Mouse (Mus musculus) layer of hippocampus, adult 2 months (tissue): ENCODE results near the gene Atg4c. TPM values are rescaled to one million over a fixed set of nuclear protein-coding genes. Genes with fewer than 3 reads are reported as not detected.

Source experiments
- DNase-seq, 2 experiments: peaks; one replicate each; pipeline ENCODE4 v3.0.0; 2022; ENCODE audit warnings: low spot score in 2 of 2
- H3K27ac ChIP-seq: fragments of 200-600 bp; 2 replicates; pipeline ENCODE4 v1.8.1; 2022
- H3K4me3 ChIP-seq: fragments of 200-600 bp; 2 replicates; pipeline ENCODE4 v1.8.1; 2022; ENCODE audit warnings: mild to moderate bottlenecking
- CTCF ChIP-seq: fragments of 200-600 bp; conservative IDR thresholded peaks from 2 replicates; pipeline ENCODE4 v1.8.1; 2022; ENCODE audit warnings: antibody characterized with exemption, mild to moderate bottlenecking, moderate library complexity
- total RNA-seq, 2 experiments: library from RNA; stranded (reverse); gene quantifications; 2 replicates each; pipeline ENCODE4 v1.2.3; 2021

The Atg4c gene
- total RNA-seq, 2 experiments from 2014 or later = 37.7 to 39.7 TPM

DNA sequence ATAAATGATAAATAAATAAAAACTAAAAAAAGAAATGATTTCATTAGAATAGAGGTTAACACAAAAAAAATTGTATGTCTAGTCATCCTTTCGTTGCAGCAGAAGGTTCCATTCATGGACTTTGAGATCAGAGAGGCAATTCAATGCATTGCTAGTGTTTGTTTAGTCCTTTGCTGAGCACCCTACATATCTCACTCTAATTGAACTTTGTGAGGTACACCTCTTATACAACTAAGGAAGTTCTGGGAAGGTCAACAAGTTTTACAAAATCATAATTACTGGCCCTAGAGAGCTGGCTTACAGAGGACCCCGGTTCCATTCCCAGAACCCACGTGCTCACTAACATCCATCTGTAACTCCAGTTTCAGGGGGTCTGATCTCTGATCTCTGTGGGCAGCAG, 55.6 kb downstream of the Atg4c start:
- DNase-seq = no peak
- Histone ChIP-seq H3K4me3 (no peak overlapping the region), H3K27ac (no peak overlapping the region)
- TF ChIP-seq CTCF = no peak

DNA sequence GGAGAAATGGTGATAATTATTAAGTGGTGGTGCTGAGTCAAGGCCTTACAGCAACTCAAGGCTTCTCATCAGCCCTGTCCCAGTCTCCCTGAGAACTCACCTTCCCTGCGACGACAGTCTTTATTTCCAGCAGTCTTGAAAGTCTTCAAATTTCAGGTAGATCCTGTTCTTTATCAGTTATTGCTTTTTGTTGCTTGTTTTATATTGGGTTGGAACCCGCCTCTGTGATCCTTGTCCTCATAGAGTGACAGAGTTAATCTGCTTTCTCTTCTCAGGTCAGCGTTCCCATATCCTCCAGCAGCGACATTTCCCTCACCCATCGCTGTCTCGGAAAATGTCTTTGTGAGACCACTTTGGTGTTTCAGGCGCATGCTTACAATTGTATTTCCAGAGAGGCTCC, 56.1 kb downstream of the Atg4c start:
- no peak for DNase-seq

DNA sequence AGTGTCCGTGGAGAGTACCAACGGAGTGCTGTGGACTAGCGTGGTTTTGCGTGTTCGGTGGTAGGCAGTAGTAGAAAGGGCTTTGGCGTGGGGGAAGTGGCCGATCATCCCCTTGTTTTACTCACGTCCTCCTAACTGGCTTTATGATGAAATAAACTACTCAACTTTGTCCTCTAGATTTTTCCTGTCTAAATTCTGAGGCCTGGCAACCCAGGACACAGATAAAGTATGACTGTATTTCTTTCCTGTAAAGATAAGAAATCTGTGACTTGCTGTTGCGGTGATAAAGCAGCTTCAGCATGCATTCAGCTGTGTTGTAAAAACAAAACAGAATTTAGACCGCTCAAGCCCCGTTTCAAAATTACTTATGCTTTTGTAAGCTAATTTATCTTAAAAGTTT, 59.2 kb downstream of the Atg4c start:
- H3K4me3 ChIP-seq = no peak overlapping the region
- no peak for TF ChIP-seq CTCF
- no peak overlapping the region for H3K27ac ChIP-seq
- no peak for DNase-seq

More for the DNA sequence above, 56.1 kb downstream of the Atg4c start:
- Histone ChIP-seq H3K4me3 (no peak overlapping the region), H3K27ac (no peak overlapping the region)
- TF ChIP-seq CTCF = no peak

DNA sequence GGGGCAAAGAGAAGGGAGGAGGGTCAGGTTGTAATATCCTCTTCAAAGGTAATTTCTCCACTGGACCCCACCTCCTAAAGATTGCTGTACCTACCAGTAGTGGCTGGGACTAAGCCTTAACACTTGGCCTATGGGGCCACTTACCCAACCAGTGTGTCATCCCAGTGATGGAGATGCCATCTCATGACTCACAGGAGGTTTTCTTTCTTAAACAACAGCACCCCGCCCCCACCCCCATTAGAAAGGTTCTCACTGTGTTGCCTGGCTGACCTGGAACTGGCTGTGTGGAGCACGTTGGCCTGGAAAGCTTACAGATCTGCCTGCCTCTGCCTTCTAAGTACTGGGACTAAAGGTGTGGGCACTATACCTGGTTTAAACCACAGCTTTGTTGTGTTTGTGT, 69.5 kb downstream of the Atg4c start:
- TF ChIP-seq CTCF = no peak
- H3K27ac ChIP-seq = no peak overlapping the region
- no peak overlapping the region for H3K4me3 ChIP-seq
- no peak for DNase-seq

DNA sequence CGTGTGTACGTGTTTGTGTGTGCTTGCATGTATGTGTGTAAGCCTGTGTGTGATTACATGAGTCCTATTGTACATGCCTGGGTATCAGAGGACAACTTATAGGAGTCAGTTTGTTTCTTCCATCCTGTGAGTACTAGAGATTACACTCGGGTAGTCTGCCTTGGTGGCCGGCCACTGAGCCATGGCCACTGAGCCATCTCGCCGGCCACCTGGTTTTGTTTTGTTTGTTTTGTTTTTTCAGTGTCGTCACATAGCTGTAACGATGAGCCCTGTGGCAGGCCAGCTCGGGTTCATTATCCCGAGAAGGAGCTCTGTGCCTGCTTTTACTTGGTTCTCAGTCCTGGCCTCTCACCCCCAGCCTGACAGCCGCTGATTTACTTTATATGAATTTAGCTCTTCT, 69.9 kb downstream of the Atg4c start:
- no peak for DNase-seq
- no peak for TF ChIP-seq CTCF
- no peak overlapping the region for H3K4me3 ChIP-seq
- no peak overlapping the region for H3K27ac ChIP-seq

DNA sequence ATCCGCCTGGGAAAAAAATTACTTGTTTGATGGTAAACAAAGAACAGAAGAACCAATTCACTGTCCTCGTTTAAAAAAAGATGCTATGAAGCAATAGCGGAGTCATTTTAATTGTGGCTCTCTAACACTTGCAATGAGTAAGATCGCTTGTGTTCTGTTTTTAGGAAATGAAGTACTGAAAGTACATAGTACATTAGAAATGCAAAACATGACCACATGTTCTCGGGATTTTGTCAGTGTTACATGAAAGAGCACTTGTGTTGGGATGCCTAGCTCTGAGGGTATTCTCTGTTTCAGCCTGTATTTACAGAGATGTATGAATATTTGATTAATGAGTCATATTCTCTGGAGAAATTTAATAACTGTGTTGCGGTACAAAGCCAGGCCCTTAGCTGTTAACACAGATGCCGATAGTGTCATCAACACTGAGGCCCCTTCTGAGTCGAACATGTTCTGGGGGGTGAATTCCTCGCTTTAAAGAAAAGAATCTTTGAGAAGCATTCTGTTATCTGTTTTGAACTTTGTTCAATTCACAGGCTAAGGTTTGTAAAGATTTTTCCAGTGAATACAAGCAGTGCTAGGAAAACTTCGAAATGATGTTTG, 73.2 kb downstream of the Atg4c start:
- peak in 1 of 2 experiments; percentile 4 for DNase-seq
- peak overlapping the region; percentile 28; the same call in 1 of the 2 replicates for H3K27ac ChIP-seq
- TF ChIP-seq CTCF = no peak
- H3K4me3 ChIP-seq = no peak overlapping the region

DNA sequence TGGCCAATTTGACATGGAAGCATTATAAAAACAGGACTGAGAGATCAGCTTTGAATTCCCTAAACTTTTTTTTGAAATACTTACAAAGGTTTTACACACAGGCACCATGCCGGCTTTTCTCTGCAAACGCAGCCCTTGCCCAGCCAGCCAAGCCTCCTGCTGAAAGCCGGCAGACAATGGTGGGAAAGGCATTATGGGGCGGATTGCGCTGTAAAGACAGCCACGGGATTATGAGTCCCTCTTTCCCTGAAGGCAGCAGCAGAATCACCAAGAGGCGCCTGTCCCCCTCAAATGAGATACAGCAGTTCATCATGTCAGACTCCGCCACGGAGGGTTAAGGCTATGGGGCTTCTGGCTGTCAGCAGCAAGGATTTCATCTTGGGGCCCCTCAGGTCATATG, 79.1 kb downstream of the Atg4c start:
- Histone ChIP-seq H3K27ac (no peak overlapping the region), H3K4me3 (peak overlapping the region; percentile 27; the same call in 1 of the 2 replicates)
- no peak for DNase-seq
- no peak for TF ChIP-seq CTCF

DNA sequence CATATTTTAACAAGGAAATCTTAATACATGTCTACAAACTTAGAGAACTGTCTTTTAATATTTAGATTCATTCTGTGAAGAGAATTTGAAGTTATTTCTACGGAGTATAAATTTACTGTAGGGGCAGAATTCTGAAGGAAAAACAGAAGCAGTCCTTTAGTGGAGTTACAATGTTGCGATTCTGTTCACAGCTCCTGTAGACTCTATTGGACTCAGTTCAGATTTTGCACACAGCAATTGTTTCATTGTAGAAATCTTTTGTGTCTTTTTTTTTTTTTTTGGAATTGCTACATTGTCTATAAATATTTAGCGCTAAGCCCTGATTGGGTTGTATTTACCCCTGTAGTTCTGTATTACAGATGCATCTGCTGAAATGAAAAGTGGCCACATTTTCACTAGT, 79.7 kb downstream of the Atg4c start:
- TF ChIP-seq CTCF = no peak
- Histone ChIP-seq H3K4me3 (no peak overlapping the region), H3K27ac (0 out of 2 replicates have a peak overlapping the region, but pooled peaks have one; percentile 16)
- DNase-seq = no peak

DNA sequence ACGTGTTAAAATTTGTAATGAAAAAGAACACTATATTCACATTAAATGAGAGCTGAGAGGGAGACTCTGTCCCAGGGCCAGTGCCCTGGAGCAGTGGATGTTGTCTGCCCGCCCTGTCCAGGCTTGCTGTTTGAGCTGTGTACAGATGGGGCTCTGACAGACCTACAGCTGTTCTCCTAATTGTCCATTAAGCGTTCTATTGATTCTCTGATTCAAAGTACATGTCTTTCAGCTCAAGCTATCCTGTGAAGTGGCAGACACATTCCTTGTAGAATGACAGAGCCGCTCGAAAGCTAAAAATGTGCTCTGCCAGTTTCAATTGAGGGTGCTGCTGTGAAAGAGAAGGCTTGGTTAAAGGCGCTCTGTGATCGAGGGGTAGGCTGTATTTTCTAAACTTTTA, 80.2 kb downstream of the Atg4c start:
- no peak overlapping the region for H3K4me3 ChIP-seq
- H3K27ac ChIP-seq = 0 out of 2 replicates have a peak overlapping the region, but pooled peaks have one; percentile 16
- DNase-seq = no peak
- no peak for TF ChIP-seq CTCF

DNA sequence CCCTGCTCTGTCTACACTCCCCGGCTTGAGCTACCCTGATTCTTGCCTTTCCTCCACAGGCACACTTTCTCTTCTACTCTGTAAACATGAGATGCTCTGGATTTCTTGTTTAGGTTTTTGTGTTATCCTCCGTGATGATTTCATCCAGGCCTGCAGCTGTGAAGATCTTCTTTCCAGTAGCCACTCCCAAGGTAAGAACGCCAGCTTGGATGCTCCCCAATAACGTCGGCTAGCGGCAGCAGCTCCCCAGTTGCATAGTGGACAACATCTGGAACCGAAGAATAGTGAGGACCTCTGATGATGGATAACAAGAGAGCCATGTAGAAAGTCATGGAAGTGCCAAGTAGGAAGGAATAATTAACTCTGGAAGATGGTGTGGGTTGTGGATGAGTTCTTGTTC, 85.1 kb downstream of the Atg4c start:
- DNase-seq = no peak
- H3K4me3 ChIP-seq = no peak overlapping the region
- no peak for TF ChIP-seq CTCF
- H3K27ac ChIP-seq = no peak overlapping the region

DNA sequence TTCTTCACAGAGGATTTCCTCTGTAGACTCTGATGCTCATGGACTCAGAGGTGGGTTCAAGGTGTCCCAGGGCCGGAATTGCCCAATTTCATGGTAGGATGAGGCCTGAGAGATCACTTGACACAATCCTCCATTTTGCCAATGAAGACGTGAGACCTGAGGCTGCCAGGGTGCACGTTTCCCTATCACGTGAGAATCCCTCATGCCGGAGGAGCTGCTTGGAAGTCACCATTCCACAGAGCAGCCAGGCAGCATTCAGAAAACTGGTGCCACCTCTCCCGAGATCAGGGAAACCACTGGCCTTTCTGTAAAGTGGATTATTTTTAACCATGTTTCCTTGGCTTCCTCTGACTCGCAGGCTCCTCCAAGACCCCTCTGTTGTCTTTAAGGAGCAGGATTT, 88.0 kb downstream of the Atg4c start:
- DNase-seq = no peak

DNA sequence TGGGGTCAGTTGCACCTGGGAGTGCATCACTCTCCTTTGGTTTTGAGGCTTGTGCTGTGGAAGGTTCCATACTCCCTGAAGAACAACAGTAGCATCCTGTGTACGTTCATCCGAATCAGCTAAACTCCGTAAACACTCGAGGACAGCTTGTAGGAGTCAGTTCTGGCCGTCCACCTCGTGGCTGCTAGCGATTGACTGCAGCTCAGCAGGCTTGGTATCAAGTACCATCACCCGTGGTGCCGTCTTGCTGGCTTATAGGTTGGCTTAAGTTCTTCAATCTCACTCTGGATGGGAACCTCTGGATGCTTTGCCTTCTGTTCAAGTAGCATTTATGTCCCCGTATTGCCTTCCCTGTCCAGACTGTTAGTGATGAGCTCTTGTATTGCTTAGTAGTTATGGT, 95.6 kb downstream of the Atg4c start:
- H3K4me3 ChIP-seq = no peak overlapping the region
- no peak overlapping the region for H3K27ac ChIP-seq
- TF ChIP-seq CTCF = no peak
- no peak for DNase-seq

More for the DNA sequence above, 88.0 kb downstream of the Atg4c start:
- H3K27ac ChIP-seq = no peak overlapping the region
- H3K4me3 ChIP-seq = no peak overlapping the region
- no peak for TF ChIP-seq CTCF

DNA sequence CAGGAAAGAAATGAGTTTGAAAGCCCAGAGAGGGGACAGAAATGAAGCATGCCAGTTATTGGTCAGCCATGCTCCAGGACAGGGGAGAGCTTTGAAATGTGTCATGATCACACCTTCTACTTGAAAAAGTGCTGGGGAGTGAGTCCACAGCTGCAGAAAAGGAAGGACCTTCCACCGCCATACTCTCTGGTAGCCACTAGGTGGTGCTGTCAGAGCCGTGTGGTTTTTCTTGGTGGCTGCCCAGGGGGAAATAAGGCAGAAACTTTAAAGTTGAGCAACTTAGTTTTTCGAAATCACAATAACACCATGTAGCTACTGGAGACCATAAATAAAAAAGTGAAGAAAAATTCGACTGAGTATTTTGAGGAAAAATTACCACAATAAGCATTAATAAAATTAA, 104.9 kb downstream of the Atg4c start:
- H3K4me3 ChIP-seq = no peak overlapping the region
- TF ChIP-seq CTCF = peak; percentile 95
- H3K27ac ChIP-seq = no peak overlapping the region
- DNase-seq = peak; percentile 25 to 50

DNA sequence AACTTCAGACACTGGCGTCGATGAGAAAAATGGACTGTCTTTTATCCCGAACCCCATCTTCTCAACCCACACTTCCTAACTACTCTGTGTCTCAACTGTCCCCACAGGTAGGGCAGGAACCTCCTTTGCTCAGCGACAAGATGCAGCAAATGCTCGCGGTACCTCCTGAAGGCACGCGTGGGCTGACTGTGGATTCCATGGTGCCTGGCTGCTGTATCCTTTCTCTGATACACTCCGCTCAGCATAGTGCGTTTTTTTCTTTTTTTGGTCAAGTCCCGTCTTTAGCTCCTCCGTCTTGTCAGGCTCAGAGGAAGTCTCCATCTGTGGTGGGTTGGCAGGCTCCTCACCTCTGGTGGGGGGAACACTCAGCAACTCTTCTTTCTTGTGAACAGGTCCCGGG, 111.1 kb downstream of the Atg4c start:
- Histone ChIP-seq H3K27ac (no peak overlapping the region), H3K4me3 (no peak overlapping the region)
- TF ChIP-seq CTCF = no peak
- no peak for DNase-seq

Other genes with a start within 250 kb of the Atg4c start
- not detected for gene Angptl3, start 163.0 kb upstream of the Atg4c start, total RNA-seq
- gene Dock7, start 73.0 kb upstream of the Atg4c start, total RNA-seq = 10 to 100 TPM; 31.2 to 39.7 TPM
- under 1 TPM; 0.61 to 0.82 TPM for gene Gm12689, start 102.0 kb downstream of the Atg4c start, total RNA-seq